Mouse (Mus musculus) forebrain, embryonic 14.5 days (tissue): ENCODE measurements around the gene Fgfr2. TPM values are rescaled to one million over a fixed set of nuclear protein-coding genes. Genes with fewer than 3 reads are reported as not detected.

Source experiments
- ATAC-seq: fragments of 200-750 bp; cut with Nextera tagmentation; 2 replicates; pipeline ENCODE4 v1.8.0; 2017; ENCODE audit warnings: mild to moderate bottlenecking, moderate library complexity
- DNase-seq: peaks from one replicate; pipeline ENCODE4 v3.0.0-alpha.2; 2015; ENCODE audit warnings: low spot score
- H3K27ac ChIP-seq: fragments of 300-500 bp; sonication (generic); 2 replicates; pipeline ENCODE4 v1.5.1; 2014; ENCODE audit warnings: low read depth, mild to moderate bottlenecking, control low read depth, low read length, moderate library complexity
- H3K27me3 ChIP-seq: fragments of 300-500 bp; sonication (generic); replicated peaks from 2 replicates; pipeline ENCODE4 v1.6.1; 2014; ENCODE audit warnings: low read length, control low read depth, mixed read lengths; ENCODE audit not compliant: control insufficient read depth, insufficient read depth
- H3K36me3 ChIP-seq: fragments of 300-500 bp; sonication (generic); 2 replicates; pipeline ENCODE4 v1.6.1; 2014; ENCODE audit warnings: low read length, control low read depth; ENCODE audit not compliant: control insufficient read depth, insufficient read depth
- H3K4me1 ChIP-seq: fragments of 300-500 bp; sonication (generic); 2 replicates; pipeline ENCODE4 v1.6.1; 2014; ENCODE audit warnings: antibody characterized with exemption, low read length, control low read depth; ENCODE audit not compliant: control insufficient read depth, insufficient read depth
- H3K4me2 ChIP-seq: fragments of 300-500 bp; sonication (generic); 2 replicates; pipeline ENCODE4 v1.6.1; 2014; ENCODE audit warnings: mild to moderate bottlenecking, control low read depth, low read length
- H3K4me3 ChIP-seq: fragments of 300-500 bp; sonication (generic); 2 replicates; pipeline ENCODE4 v1.5.1; 2014; ENCODE audit warnings: low read depth, low read length, control low read depth
- H3K9ac ChIP-seq: fragments of 300-500 bp; sonication (generic); 2 replicates; pipeline ENCODE4 v1.6.1; 2014; ENCODE audit warnings: mild to moderate bottlenecking, low read length, control low read depth, moderate library complexity
- H3K9me3 ChIP-seq: fragments of 300-500 bp; sonication (generic); replicated peaks from 2 replicates; pipeline ENCODE4 v1.6.1; 2016; ENCODE audit warnings: low read length, control low read depth, mixed read lengths; ENCODE audit not compliant: control insufficient read depth
- WGBS: fragments of 180-500 bp; shearing (Covaris S2); extraction: QIAGEN DNeasy Blood & Tissue Kit; methylation state at CpG from one replicate; pipeline ENCODE4 v1.1.7; 2014; 5-methylcytosine and 5-hydroxymethylcytosine counted together
- polyA plus RNA-seq: library from polyadenylated mRNA; unstranded; fragments of >200 nt; fragmentation: Nextera tagmentation; extraction: Ambion mirVana; gene quantifications from 2 replicates; pipeline ENCODE4 v1.2.1, GENCODE M21; 2014

Fgfr2 gene
- polyA plus RNA-seq, 1 experiment from 2014 or later, result 35.9 TPM

DNA sequence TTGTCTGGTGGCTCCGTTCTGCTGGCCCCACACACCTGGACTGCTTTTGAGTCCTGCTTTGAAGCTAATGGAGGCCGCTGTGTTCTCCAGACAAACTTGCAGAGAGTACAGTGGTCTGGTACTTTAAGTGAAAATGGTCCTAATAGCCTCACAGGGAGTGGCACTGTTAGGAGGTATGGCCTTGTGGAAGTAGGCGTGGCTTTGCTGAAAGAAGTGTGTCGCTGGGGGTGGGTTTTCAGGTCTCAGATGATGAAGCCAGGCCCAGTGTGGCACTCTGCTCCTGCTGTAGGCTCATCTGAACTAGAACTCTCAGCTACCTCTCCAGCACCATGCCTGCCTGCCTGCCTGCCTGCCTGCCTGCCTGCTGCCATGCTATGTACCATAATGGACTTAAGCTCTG, 2355.0 kb downstream of the Fgfr2 start:
- H3K36me3 ChIP-seq, result peaks cover 29% of the 10 kb centered on the region
- no peaks in the 10 kb centered on the region for H3K27me3 ChIP-seq
- H3K27ac ChIP-seq, result no peak overlapping the region
- DNase-seq, result no peak
- 90% methylated on average over 4 of the region's 4 CpGs for WGBS
- H3K4me3 ChIP-seq, result no peak overlapping the region
- H3K9me3 ChIP-seq, result no peaks in the 10 kb centered on the region
- H3K4me2 ChIP-seq, result no peak overlapping the region
- no peaks in the 10 kb centered on the region for H3K4me1 ChIP-seq
- H3K9ac ChIP-seq, result no peak overlapping the region
- ATAC-seq, result no peak

DNA sequence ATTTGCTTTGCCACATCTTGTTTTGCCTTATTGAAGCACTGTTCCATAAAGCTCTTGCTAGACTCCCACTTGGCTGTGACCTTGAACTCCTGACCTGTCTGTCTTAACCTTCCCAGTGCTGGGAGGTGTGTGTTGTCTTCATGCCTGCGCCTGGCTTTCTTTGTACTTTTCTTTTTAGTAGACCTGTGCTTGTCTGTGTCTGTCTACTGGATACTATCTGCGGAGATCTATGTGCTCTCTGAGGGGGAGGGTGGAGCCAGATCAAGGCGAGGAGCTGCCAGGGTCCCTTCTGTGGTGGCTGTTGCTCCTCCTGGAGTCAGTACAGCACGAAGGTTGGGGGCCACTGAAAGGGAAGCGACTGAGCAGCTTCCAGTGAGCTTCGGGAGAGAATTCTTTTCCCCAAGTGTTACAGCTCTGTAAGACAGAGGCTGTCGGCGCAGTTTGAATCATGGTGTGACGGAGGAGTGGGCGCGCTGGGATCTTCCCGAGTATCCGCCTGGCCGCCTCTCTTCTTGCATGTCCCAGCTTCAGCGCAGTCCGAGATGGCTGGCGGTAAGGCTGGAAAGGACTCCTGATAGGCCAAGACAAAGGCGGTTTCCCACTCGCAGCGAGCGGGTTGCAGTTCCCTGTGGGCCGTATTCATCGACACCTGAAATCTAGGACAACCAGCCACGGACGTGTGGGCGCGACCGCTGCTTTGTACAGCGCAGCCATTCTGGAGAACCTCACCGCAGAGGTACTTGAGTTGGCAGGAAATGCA, 2356.6 kb downstream of the Fgfr2 start:
- H3K4me2 ChIP-seq, result no peak overlapping the region
- WGBS, result 85% methylated on average over 30 of the region's 30 CpGs
- no peak overlapping the region for H3K27ac ChIP-seq
- peaks cover 29% of the 10 kb centered on the region for H3K36me3 ChIP-seq
- H3K9me3 ChIP-seq, result no peaks in the 10 kb centered on the region
- H3K9ac ChIP-seq, result no peak overlapping the region
- ATAC-seq (no peak), DNase-seq (no peak)
- H3K27me3 ChIP-seq, result no peaks in the 10 kb centered on the region
- no peak overlapping the region for H3K4me3 ChIP-seq
- H3K4me1 ChIP-seq, result no peaks in the 10 kb centered on the region

DNA sequence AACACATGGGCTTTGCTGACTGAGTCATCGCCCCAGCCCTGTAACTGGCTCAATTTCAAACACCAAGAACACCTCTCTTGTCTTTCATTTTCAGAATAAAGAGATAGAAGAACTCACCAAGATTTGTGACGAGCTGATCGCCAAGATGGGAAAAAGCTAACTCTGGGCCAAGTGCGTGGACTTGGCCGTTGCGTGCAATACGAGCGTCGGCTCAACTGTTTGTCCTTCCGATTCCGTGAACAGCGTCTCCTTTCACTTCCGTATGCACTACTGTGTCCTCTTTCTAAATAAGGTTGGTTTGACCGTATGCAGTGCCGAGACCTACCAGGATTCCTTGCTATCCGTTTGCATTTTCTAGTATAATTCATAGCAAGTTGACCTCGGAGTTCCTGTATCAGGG, 2359.0 kb downstream of the Fgfr2 start:
- Histone ChIP-seq H3K36me3 (peaks cover 52% of the 10 kb centered on the region), H3K4me3 (no peak overlapping the region), H3K27me3 (no peaks in the 10 kb centered on the region), H3K4me2 (no peak overlapping the region), H3K27ac (no peak overlapping the region), H3K9me3 (no peaks in the 10 kb centered on the region), H3K4me1 (no peaks in the 10 kb centered on the region), H3K9ac (no peak overlapping the region)
- no peak for DNase-seq
- no peak for ATAC-seq
- 96% methylated on average over 17 of the region's 17 CpGs for WGBS

DNA sequence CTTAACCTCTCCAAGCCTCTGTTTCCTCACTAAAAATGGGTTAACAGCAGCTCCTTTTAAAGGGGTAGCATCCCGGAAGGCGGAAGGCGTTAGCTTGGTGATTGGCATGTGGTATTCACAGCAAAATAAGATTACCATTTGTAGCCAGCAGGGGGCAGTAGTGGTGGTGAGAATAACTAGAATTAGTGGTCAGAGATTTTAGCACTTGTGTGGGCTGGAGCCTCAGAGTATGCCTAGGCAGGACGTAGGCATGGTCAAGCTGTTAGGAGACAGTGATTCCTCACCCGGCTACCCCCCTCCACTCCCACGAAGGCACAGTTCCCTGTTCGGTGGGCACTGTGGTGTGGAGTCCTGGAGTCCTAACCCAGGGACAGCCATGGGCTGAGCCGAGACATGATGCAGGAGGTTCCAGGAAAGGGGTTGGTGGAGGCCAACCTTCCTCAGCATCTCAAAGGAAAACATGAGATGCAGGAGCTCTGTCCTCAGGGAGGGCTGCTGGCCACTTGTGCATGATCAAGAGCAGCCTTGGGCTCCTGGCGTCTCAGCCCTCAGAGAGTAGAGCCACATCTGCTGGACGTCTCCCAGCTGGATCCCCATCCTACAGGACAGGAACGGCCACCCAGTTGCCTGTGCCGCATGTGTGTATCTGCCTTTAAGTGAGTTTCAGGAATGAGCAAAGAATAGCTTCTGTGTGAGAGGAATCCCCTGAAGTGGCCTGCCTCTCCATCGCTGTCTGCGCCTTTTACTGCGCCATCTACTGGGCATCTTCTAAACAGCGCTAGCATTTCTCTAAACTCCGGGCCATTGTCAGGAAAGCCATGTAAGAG, 2360.9 kb downstream of the Fgfr2 start:
- DNase-seq, result peak; percentile 91
- no peak overlapping the region for H3K9ac ChIP-seq
- peak; percentile 80 for ATAC-seq
- H3K27ac ChIP-seq, result 0 out of 2 replicates have a peak overlapping the region, but pooled peaks have one; percentile 39
- peaks cover 62% of the 10 kb centered on the region for H3K36me3 ChIP-seq
- no peak overlapping the region for H3K4me3 ChIP-seq
- H3K4me2 ChIP-seq, result no peak overlapping the region
- H3K27me3 ChIP-seq, result no peaks in the 10 kb centered on the region
- no peaks in the 10 kb centered on the region for H3K9me3 ChIP-seq
- no peaks in the 10 kb centered on the region for H3K4me1 ChIP-seq
- WGBS, result 38% methylated on average over 17 of the region's 17 CpGs

DNA sequence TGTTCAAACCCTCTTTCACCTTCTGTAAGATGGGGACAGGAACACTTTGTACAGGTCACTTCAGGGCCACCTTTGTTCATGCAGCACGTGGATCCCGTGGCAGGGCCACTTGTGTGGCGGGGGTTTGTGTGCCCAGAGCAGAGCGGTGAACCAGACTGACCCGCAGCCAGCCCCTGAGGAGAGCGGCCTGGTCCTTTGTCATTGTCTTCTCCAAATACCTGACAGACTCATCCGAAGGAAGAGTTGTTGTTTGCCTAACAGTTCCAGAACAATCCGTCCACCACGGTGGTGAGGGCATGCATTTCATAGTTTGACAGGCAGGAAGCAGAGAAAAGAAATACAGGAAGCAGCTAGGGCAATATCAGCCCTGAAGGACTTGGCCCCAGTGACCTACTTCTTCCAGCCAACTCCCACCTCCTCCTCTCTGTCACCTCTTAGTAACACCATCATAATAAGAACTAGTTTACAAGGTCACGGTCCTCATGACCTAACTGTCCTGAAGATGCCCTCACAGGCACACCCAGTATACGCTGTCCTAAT, 2365.8 kb downstream of the Fgfr2 start:
- H3K36me3 ChIP-seq, result peaks cover 72% of the 10 kb centered on the region
- H3K4me2 ChIP-seq, result no peak overlapping the region
- 91% methylated on average over 11 of the region's 11 CpGs for WGBS
- ATAC-seq (no peak), DNase-seq (no peak)
- H3K4me1 ChIP-seq, result no peaks in the 10 kb centered on the region
- H3K9me3 ChIP-seq, result no peaks in the 10 kb centered on the region
- no peak overlapping the region for H3K4me3 ChIP-seq
- H3K27ac ChIP-seq, result no peak overlapping the region
- H3K27me3 ChIP-seq, result no peaks in the 10 kb centered on the region
- H3K9ac ChIP-seq, result no peak overlapping the region

DNA sequence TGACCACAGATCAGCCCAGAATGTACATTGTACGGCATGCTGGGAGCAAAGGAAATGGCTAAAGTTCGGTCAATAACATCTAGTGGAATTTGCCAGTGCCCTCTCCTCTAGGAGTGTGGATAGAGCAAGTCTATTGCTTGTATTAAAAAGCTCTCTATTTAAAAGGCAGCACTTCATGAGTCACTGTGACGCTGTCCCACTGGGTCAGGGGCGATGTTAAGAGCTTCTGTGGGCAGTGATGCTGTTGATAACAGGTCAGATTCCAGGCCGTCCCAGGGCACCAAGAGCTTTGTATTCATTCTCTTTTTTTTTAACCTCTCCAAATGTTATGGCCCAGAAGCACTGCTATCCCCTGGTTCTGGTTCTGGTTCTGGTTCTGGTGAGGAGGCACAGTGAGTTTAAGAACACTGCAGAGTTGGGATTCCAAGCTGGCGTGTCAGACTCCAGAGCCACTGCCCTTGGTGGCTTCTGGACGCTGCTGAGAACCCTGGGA, 2366.8 kb downstream of the Fgfr2 start:
- peaks cover 79% of the 10 kb centered on the region for H3K36me3 ChIP-seq
- no peak overlapping the region for H3K4me3 ChIP-seq
- no peak overlapping the region for H3K27ac ChIP-seq
- H3K9ac ChIP-seq, result no peak overlapping the region
- H3K27me3 ChIP-seq, result no peaks in the 10 kb centered on the region
- ATAC-seq (no peak), DNase-seq (no peak)
- H3K9me3 ChIP-seq, result no peaks in the 10 kb centered on the region
- H3K4me2 ChIP-seq, result no peak overlapping the region
- WGBS, result 91% methylated on average over 7 of the region's 7 CpGs
- H3K4me1 ChIP-seq, result no peaks in the 10 kb centered on the region

DNA sequence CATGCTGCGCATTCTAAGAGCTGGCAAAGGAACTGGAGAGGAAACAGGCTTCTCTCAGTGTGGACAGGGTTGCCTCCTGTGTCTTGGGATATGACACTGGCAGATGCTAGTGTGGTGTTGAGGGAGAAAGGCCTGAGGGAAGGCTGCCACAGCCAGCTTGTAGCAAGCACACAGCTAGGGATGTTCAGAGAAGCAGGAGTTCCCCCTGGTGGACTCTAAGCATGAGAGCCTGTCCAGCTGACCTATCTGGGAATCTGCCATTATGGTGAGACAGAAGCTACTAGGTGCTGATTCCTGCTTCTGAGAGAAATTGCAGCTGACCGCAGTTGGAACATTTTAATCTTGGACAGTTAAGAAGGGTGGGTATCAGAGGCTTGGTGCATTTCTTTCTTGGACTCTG, 2368.4 kb downstream of the Fgfr2 start:
- H3K4me2 ChIP-seq, result no peak overlapping the region
- no peak overlapping the region for H3K9ac ChIP-seq
- H3K4me1 ChIP-seq, result peaks cover 14% of the 10 kb centered on the region
- no peaks in the 10 kb centered on the region for H3K27me3 ChIP-seq
- 94% methylated on average over 2 of the region's 2 CpGs for WGBS
- peaks cover 64% of the 10 kb centered on the region for H3K36me3 ChIP-seq
- DNase-seq, result peak; percentile 44
- no peaks in the 10 kb centered on the region for H3K9me3 ChIP-seq
- no peak overlapping the region for H3K4me3 ChIP-seq
- no peak for ATAC-seq
- 0 out of 2 replicates have a peak overlapping the region, but pooled peaks have one; percentile 0 for H3K27ac ChIP-seq

DNA sequence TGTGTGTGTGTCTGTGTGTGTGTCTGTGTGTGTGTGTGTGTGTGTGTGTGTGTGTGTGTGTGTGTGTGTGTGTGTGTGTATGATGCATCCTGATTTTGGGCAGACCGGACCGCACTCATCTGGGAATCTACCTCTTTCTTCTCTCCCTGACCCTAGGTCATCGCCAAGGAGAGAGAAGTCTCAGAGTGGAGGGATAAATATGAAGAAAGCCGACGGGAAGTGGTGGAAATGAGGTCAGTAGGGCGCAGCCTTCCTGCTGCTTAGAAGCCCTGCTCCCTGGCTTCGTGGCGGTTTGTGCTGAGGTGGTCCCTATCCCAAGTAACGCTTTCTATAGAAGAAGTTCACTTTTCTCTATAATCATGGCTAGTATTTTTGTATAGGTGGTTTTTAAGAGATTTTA, 2371.5 kb downstream of the Fgfr2 start:
- DNase-seq, result no peak
- Histone ChIP-seq H3K9ac (no peak overlapping the region), H3K4me2 (no peak overlapping the region), H3K4me3 (no peak overlapping the region), H3K27me3 (no peaks in the 10 kb centered on the region), H3K27ac (peak overlapping the region; percentile 85), H3K36me3 (peaks cover 61% of the 10 kb centered on the region), H3K9me3 (no peaks in the 10 kb centered on the region), H3K4me1 (peaks cover 19% of the 10 kb centered on the region)
- no peak for ATAC-seq
- 75% methylated on average over 9 of the region's 9 CpGs for WGBS
